Mouse (Mus musculus) liver, embryonic 11.5 days (tissue): ENCODE measurements at regions not wholly inside any gene's neighbourhood (a gene's known extent, or its start where the extent isn't known, plus 50 kb on each side); places are given as distances from the start of the nearest gene placed in this dataset.

Source experiments
- ATAC-seq: fragments of 200-750 bp; cut with Nextera tagmentation; replicated peaks from 2 replicates; pipeline ENCODE4 v1.8.0; 2017; ENCODE audit warnings: moderate number of reproducible peaks, mild to moderate bottlenecking, moderate TSS enrichment, moderate library complexity; ENCODE audit not compliant: low FRiP score
- DNase-seq: peaks from one replicate; pipeline ENCODE4 v3.0.0-alpha.2; 2017; ENCODE audit warnings: low spot score
- H3K27ac ChIP-seq: fragments of 300-500 bp; sonication (generic); 2 replicates; pipeline ENCODE4 v1.5.1; 2014; ENCODE audit warnings: mild to moderate bottlenecking, low read depth, low read length, control low read depth
- H3K27me3 ChIP-seq: fragments of 300-500 bp; sonication (generic); replicated peaks from 2 replicates; pipeline ENCODE4 v1.6.1; 2014; ENCODE audit warnings: low read length, mixed read lengths; ENCODE audit not compliant: control insufficient read depth, insufficient read depth
- H3K36me3 ChIP-seq: fragments of 300-500 bp; sonication (generic); 2 replicates; pipeline ENCODE4 v1.6.1; 2014; ENCODE audit warnings: mild to moderate bottlenecking, low read length, moderate library complexity, mixed read lengths; ENCODE audit not compliant: control insufficient read depth, insufficient read depth
- H3K4me1 ChIP-seq: fragments of 300-500 bp; sonication (generic); replicated peaks from 2 replicates; pipeline ENCODE4 v1.6.1; 2014; ENCODE audit warnings: low read length, mixed read lengths; ENCODE audit not compliant: control insufficient read depth, insufficient read depth
- H3K4me2 ChIP-seq: fragments of 300-500 bp; sonication (generic); 2 replicates; pipeline ENCODE4 v1.6.1; 2014; ENCODE audit warnings: mild to moderate bottlenecking, control low read depth, moderate library complexity
- H3K4me3 ChIP-seq: fragments of 300-500 bp; sonication (generic); 2 replicates; pipeline ENCODE4 v1.5.1; 2014; ENCODE audit warnings: low read depth, low read length, control low read depth
- H3K9ac ChIP-seq: fragments of 300-500 bp; sonication (generic); 2 replicates; pipeline ENCODE4 v1.6.1; 2014; ENCODE audit warnings: low read depth, low read length, control low read depth
- H3K9me3 ChIP-seq: fragments of 300-500 bp; sonication (generic); 2 replicates; pipeline ENCODE4 v1.6.1; 2016; ENCODE audit warnings: low read length, inconsistent platforms, mixed read lengths; ENCODE audit not compliant: control insufficient read depth
- WGBS: fragments of 180-500 bp; shearing (Covaris S2); extraction: QIAGEN DNeasy Blood & Tissue Kit; methylation state at CpG from one replicate; pipeline ENCODE4 v1.1.7; 2014; 5-methylcytosine and 5-hydroxymethylcytosine counted together

DNA sequence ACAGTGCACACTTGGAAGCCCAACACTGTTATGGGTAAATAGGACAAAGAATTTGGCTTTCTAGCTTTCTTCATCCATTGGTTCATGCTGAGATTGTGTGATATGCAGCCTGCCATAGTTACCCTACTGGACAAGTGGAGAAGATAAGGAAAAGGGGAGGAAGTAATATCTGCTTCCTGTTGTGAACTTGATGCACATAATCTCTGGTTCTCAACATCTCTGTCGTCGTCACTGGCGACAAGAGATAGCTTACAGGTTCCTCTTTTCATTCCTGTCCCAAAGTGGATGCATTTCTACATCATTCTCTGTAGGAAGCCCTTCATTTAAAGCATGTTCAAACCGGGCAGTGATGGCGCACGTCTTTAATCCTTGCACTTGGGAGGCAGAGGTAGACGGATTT lies 491.4 kb upstream of the Gm765 start:
- H3K36me3 ChIP-seq: no peaks in the 10 kb centered on the region
- H3K4me2 ChIP-seq: no peak overlapping the region
- no peak for ATAC-seq
- H3K9me3 ChIP-seq: no peaks in the 10 kb centered on the region
- no peaks in the 10 kb centered on the region for H3K4me1 ChIP-seq
- WGBS: 47% methylated on average over 7 of the region's 7 CpGs
- no peak for DNase-seq
- no peak overlapping the region for H3K4me3 ChIP-seq
- H3K27me3 ChIP-seq: no peaks in the 10 kb centered on the region
- H3K27ac ChIP-seq: no peak overlapping the region
- H3K9ac ChIP-seq: no peak overlapping the region

DNA sequence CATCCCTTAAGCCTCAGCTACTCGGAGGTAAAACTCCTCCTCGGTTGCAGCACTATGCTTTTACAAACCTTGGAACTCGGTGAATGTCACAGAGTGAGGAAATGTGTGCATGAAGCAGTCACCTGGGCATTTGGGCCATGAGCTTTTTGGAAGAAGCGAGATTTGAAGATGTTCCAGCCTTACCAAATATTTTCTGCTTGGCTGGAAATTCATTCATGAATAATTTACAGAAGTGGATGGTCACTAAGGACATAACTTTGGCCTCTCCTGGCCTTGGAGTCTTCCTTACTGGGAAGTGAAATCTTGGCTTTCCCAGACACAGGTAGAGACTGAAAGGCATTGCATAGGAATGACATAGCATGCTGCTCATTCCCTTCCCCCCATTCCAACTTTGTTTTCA lies 487.6 kb upstream of the Gm765 start:
- H3K4me3 ChIP-seq: no peak overlapping the region
- no peaks in the 10 kb centered on the region for H3K36me3 ChIP-seq
- WGBS: 75% methylated on average over 4 of the region's 4 CpGs
- no peaks in the 10 kb centered on the region for H3K27me3 ChIP-seq
- H3K27ac ChIP-seq: no peak overlapping the region
- no peaks in the 10 kb centered on the region for H3K4me1 ChIP-seq
- no peaks in the 10 kb centered on the region for H3K9me3 ChIP-seq
- H3K9ac ChIP-seq: no peak overlapping the region
- DNase-seq (no peak), ATAC-seq (no peak)
- H3K4me2 ChIP-seq: no peak overlapping the region

DNA sequence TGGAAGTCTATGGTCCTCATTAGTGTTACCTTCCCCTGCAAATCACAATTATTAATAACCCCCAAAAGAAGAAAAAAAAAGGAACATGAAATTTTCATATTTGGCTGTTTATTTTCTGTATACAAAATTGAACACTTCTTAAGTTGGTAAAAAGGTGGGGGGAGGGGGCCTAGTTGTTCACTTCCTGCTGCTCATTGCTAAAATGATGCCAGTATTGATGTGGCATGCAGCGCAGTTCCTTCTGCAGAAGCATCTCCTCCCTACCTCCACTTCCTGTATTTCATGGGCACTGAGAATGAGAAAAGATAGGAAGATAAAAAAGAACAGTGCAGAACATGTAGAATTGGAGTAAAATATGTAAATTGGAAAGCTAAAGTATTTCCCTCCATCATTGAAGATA lies 465.5 kb upstream of the Gm765 start:
- no peaks in the 10 kb centered on the region for H3K27me3 ChIP-seq
- H3K9ac ChIP-seq: no peak overlapping the region
- no peak overlapping the region for H3K4me3 ChIP-seq
- H3K4me1 ChIP-seq: no peaks in the 10 kb centered on the region
- 80% methylated on average over 1 of the region's 1 CpGs for WGBS
- no peaks in the 10 kb centered on the region for H3K36me3 ChIP-seq
- H3K27ac ChIP-seq: no peak overlapping the region
- no peak overlapping the region for H3K4me2 ChIP-seq
- no peaks in the 10 kb centered on the region for H3K9me3 ChIP-seq
- DNase-seq (no peak), ATAC-seq (no peak)

DNA sequence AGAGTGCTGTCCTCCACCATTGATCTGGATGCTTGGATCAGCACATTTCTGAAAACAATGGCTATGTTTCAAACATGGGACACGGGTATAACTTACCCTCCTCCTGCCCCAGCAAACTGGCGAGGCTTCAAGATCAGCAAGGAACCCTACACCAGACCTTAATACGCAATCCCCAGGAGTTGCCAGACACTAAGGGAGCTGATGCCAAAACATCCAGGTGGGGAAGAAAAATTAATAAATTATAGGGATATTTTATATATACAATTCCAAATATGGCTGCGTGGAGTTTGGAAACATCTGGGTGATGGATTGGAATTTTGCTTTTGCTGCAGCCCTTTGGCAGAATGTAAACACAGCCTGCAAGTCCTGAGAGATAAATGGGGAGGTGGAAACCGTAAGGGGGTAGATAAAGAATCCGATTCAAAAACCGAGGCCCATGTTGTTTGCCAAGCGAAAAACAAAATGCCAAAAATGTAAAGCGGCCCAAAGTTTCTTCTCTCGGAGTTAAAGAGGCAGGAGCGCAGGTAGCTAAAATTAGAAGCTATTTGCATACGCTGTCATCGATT lies 460.9 kb upstream of the Gm765 start:
- WGBS: 73% methylated on average over 13 of the region's 13 CpGs
- Histone ChIP-seq H3K9me3 (no peaks in the 10 kb centered on the region), H3K4me1 (no peaks in the 10 kb centered on the region), H3K36me3 (no peaks in the 10 kb centered on the region), H3K4me3 (no peak overlapping the region), H3K4me2 (no peak overlapping the region), H3K27me3 (no peaks in the 10 kb centered on the region), H3K9ac (no peak overlapping the region), H3K27ac (no peak overlapping the region)
- no peak for ATAC-seq
- no peak for DNase-seq

DNA sequence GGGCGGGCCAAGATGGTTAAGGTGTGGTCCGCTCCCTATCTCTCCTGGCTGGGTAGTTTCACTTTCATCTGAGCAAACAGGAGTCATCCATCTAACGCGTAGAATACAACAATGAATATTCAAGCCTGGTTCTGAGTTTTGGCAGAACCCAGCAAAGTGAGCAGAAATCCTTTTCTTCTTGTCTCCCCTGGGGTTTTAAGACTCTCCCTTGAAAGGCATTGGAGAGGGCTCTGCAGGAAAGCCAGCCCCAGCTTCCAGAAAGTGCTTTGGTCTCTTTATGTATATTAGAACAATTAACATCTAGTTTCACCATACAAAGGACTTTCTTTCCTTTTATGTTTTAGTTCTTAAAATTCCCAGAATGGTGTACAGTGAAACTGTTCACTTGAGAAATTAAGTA lies 458.5 kb upstream of the Gm765 start:
- no peak for ATAC-seq
- Histone ChIP-seq H3K27ac (no peak overlapping the region), H3K9me3 (no peaks in the 10 kb centered on the region), H3K27me3 (no peaks in the 10 kb centered on the region), H3K9ac (no peak overlapping the region), H3K4me3 (no peak overlapping the region), H3K36me3 (no peaks in the 10 kb centered on the region), H3K4me1 (no peaks in the 10 kb centered on the region), H3K4me2 (no peak overlapping the region)
- no peak for DNase-seq
- 74% methylated on average over 4 of the region's 4 CpGs for WGBS

DNA sequence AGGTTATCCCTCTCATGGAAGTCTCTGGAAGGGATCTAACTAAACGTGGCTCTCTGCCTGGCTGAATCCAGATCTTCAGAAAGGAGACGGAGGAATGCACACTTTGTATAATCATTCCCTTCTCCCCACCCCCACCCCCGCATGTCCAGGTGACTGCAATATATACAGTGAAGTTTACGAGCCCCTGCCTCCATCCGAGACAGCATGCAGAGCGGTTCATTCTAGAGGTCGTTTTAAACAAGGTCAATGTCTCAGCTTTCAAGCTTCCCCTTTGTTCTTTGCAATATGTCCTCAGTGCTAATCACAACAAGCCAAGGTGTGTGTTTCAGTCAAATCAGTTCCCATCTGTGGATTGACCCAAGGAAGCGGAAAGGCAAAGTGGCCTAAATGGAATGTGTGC lies 457.5 kb upstream of the Gm765 start:
- Histone ChIP-seq H3K4me1 (no peaks in the 10 kb centered on the region), H3K4me3 (no peak overlapping the region), H3K9ac (no peak overlapping the region), H3K4me2 (no peak overlapping the region), H3K27me3 (no peaks in the 10 kb centered on the region), H3K36me3 (no peaks in the 10 kb centered on the region), H3K27ac (no peak overlapping the region), H3K9me3 (no peaks in the 10 kb centered on the region)
- ATAC-seq (no peak), DNase-seq (no peak)
- WGBS: 72% methylated on average over 8 of the region's 8 CpGs

DNA sequence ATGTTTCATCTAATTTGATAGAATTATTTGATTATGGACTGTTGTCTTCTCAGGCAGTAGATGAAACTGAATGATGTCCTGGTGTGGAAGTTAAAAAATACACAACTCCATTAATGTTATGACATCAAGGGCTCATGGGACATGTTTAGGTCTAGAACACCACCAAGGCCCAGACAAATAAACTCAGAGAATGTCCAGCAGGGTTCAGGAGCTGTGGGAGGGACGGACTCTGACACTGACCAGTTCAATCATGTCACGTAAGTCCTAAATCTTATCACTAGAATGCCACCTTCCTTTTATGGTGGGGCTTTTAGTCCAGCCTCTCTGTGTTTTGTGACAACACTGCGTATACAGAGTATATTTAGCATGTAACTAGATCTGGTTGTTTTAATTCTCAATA lies 455.2 kb upstream of the Gm765 start:
- Histone ChIP-seq H3K4me2 (no peak overlapping the region), H3K4me1 (no peaks in the 10 kb centered on the region), H3K27me3 (no peaks in the 10 kb centered on the region), H3K4me3 (no peak overlapping the region), H3K36me3 (no peaks in the 10 kb centered on the region), H3K9ac (no peak overlapping the region), H3K9me3 (no peaks in the 10 kb centered on the region), H3K27ac (no peak overlapping the region)
- ATAC-seq (no peak), DNase-seq (no peak)
- WGBS: 61% methylated on average over 3 of the region's 3 CpGs

DNA sequence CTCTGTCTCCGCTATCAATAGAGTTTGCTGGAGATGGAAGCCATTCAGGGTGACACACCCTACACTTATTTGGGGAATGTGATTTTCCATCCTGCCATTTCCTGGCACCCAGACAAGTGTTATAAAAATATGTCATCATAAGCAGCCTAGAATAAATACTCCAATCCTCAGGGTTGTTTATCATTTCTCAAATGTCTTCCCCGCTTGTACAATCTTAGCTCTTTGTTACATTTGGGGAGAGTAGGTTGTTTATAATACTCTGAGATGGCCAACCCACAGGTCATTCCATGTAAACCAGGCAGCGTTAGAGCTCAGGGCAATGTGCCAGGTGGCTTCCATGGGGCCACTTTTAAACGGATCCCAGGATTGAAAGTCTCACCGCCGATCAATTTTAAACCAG lies 454.8 kb upstream of the Gm765 start:
- no peak for ATAC-seq
- no peaks in the 10 kb centered on the region for H3K9me3 ChIP-seq
- H3K27ac ChIP-seq: no peak overlapping the region

DNA sequence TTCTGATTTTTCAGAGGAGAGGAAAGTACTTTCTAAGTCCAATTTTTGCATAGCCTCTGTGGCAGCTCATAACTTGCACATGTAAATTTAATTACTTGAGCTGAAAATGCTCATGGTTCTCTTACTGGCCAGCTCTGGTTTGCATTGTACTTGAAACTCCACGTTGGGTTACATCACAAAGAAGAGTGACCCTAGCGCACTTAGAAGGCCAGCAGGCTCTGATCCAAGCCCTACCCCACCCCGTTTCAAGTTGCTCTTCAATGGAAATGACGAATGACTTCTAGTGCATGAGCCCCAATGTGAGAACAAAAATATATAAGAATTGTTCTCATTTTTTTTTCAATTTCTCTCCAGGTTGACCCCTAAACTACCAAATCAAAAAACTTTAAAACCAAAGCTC lies 454.1 kb upstream of the Gm765 start:
- no peak overlapping the region for H3K9ac ChIP-seq
- H3K36me3 ChIP-seq: no peaks in the 10 kb centered on the region
- H3K9me3 ChIP-seq: no peaks in the 10 kb centered on the region
- whole genome bisulfite sequencing: 68% methylated on average over 4 of the region's 4 CpGs
- H3K4me2 ChIP-seq: no peak overlapping the region
- no peak overlapping the region for H3K27ac ChIP-seq
- no peaks in the 10 kb centered on the region for H3K4me1 ChIP-seq
- no peak for ATAC-seq
- H3K27me3 ChIP-seq: no peaks in the 10 kb centered on the region
- no peak for DNase-seq
- H3K4me3 ChIP-seq: no peak overlapping the region

More for the DNA sequence above, 454.8 kb upstream of the Gm765 start:
- Histone ChIP-seq H3K27me3 (no peaks in the 10 kb centered on the region), H3K4me3 (no peak overlapping the region), H3K4me2 (no peak overlapping the region), H3K9ac (no peak overlapping the region), H3K4me1 (no peaks in the 10 kb centered on the region), H3K36me3 (no peaks in the 10 kb centered on the region)
- no peak for DNase-seq
- 70% methylated on average over 6 of the region's 6 CpGs for WGBS
